In genomic region chr6:71934081-71934556, GRCm38 (mm10) we compare ENCODE assay signal across 9 mouse cellular contexts. TPM values are rescaled to one million over a fixed set of nuclear protein-coding genes. Genes with fewer than 3 reads are reported as not detected.
DNase-seq lines count a peak whose midpoint lies in the region; ATAC-seq and TF ChIP-seq lines count a peak whose summit lies in the region.
"Had no signal": no experiment of that assay in that cellular context is flagged by ENCODE, and none has a peak within 500 bp of the region (broad histone marks: within the 10 kb centered on the region; RNA-seq: fewer than 3 reads in every experiment).

No protein-coding gene starts in this region.

- no peaks in the 10 kb centered on the region for H3K79me2 ChIP-seq in C2C12 (ENCODE audit: control insufficient read depth, insufficient read depth)

- TF ChIP-seq CTCF in forebrain, postnatal 0 days (IDR thresholded peaks at IDR 0.05; ENCODE audit: low read depth), result no peak
- TF ChIP-seq CTCF in C2C12 (IDR thresholded peaks at IDR 0.05; ENCODE audit: control insufficient read depth, insufficient read depth, insufficient read length), result no peak

- no peak overlapping the region for H3ac ChIP-seq in C2C12 (ENCODE audit: control insufficient read depth, insufficient read length, low read depth)

- no peak overlapping the region for H3K9ac ChIP-seq in forebrain, postnatal 0 days
- no peak overlapping the region for H3K9ac ChIP-seq in forebrain, embryonic 12.5 days
- 0 out of 2 replicates have a peak overlapping the region, but pooled peaks have one; percentile 7 for H3K9ac ChIP-seq in embryonic facial prominence, embryonic 13.5 days
- H3K9ac ChIP-seq in lung, embryonic 16.5 days (ENCODE audit: low read length), result no peak overlapping the region
- H3K9ac ChIP-seq: liver, embryonic 14.5 days had no signal

- DNase-seq in forebrain, postnatal 0 days, result peak; percentile 6
- DNase-seq in hindbrain, embryonic 10.5 days (ENCODE audit: low spot score), result peak; percentile 20
- DNase-seq in B cell, adult 2 months, result no peak
- no peak for DNase-seq in natural killer cell, adult 2 months (ENCODE audit: low spot score in 2 of 2)

- H3K9me3 ChIP-seq in forebrain, postnatal 0 days (ENCODE audit: low read length), result no peaks in the 10 kb centered on the region
- no peaks in the 10 kb centered on the region for H3K9me3 ChIP-seq in forebrain, embryonic 12.5 days
- no peaks in the 10 kb centered on the region for H3K9me3 ChIP-seq in embryonic facial prominence, embryonic 13.5 days
- no peaks in the 10 kb centered on the region for H3K9me3 ChIP-seq in hindbrain, embryonic 10.5 days
- H3K9me3 ChIP-seq in lung, embryonic 16.5 days (ENCODE audit: control insufficient read depth, low read length), result no peaks in the 10 kb centered on the region

- peaks cover 74% of the 10 kb centered on the region for H3K36me3 ChIP-seq in forebrain, postnatal 0 days (ENCODE audit: insufficient read depth)
- peaks cover 75% of the 10 kb centered on the region for H3K36me3 ChIP-seq in forebrain, embryonic 12.5 days (replicated peaks)
- H3K36me3 ChIP-seq in C2C12 (ENCODE audit: control insufficient read depth, insufficient read depth), result peaks cover 78% of the 10 kb centered on the region
- H3K36me3 ChIP-seq in embryonic facial prominence, embryonic 13.5 days, result peaks cover 86% of the 10 kb centered on the region
- H3K36me3 ChIP-seq in hindbrain, embryonic 10.5 days, result peaks cover 98% of the 10 kb centered on the region
- peaks cover 33% of the 10 kb centered on the region for H3K36me3 ChIP-seq in lung, embryonic 16.5 days (ENCODE audit: control insufficient read depth, insufficient read depth, low read length)

- no peak overlapping the region for H3K27ac ChIP-seq in forebrain, postnatal 0 days (ENCODE audit: low read depth, low read length)
- no peak overlapping the region for H3K27ac ChIP-seq in forebrain, embryonic 12.5 days
- H3K27ac ChIP-seq in embryonic facial prominence, embryonic 13.5 days, result peak overlapping the region; percentile 28; the same call in 1 of the 2 replicates
- H3K27ac ChIP-seq in hindbrain, embryonic 10.5 days, result 0 out of 2 replicates have a peak overlapping the region, but pooled peaks have one; percentile 40
- H3K27ac ChIP-seq in lung, embryonic 16.5 days (ENCODE audit: low read length), result peak overlapping the region; percentile 66
- H3K27ac ChIP-seq: liver, embryonic 14.5 days had no signal

- H3K4me1 ChIP-seq in forebrain, postnatal 0 days (ENCODE audit: insufficient read depth), result no peaks in the 10 kb centered on the region
- H3K4me1 ChIP-seq in forebrain, embryonic 12.5 days, result no peaks in the 10 kb centered on the region
- peaks cover 10% of the 10 kb centered on the region for H3K4me1 ChIP-seq in embryonic facial prominence, embryonic 13.5 days
- peaks cover 7% of the 10 kb centered on the region; the same call in 1 of the 2 replicates for H3K4me1 ChIP-seq in hindbrain, embryonic 10.5 days (replicated peaks)
- H3K4me1 ChIP-seq in lung, embryonic 16.5 days (replicated peaks; ENCODE audit: control insufficient read depth, insufficient read depth, low read length), result no peaks in the 10 kb centered on the region

- H3K4me3 ChIP-seq in forebrain, postnatal 0 days (ENCODE audit: low read depth, low read length), result no peak overlapping the region
- H3K4me3 ChIP-seq in forebrain, embryonic 12.5 days (replicated peaks), result no peak overlapping the region
- no peak overlapping the region for H3K4me3 ChIP-seq in C2C12 (ENCODE audit: insufficient read depth, poor library complexity, severe bottlenecking)
- H3K4me3 ChIP-seq in embryonic facial prominence, embryonic 13.5 days, result no peak overlapping the region
- H3K4me3 ChIP-seq in hindbrain, embryonic 10.5 days, result no peak overlapping the region
- no peak overlapping the region for H3K4me3 ChIP-seq in lung, embryonic 16.5 days (ENCODE audit: low read length)

- peak; percentile 62 for ATAC-seq in forebrain, postnatal 0 days
- ATAC-seq in forebrain, embryonic 12.5 days (ENCODE audit: low FRiP score), result no peak
- ATAC-seq in embryonic facial prominence, embryonic 13.5 days (ENCODE audit: insufficient number of reproducible peaks, insufficient read depth, low FRiP score, low TSS enrichment, low read depth), result no peak
- peak; percentile 81 for ATAC-seq in lung, embryonic 16.5 days (ENCODE audit: low read depth)

- H3K4me2 ChIP-seq in forebrain, postnatal 0 days (ENCODE audit: low read depth), result no peak overlapping the region
- no peak overlapping the region for H3K4me2 ChIP-seq in forebrain, embryonic 12.5 days
- H3K4me2 ChIP-seq in embryonic facial prominence, embryonic 13.5 days, result no peak overlapping the region
- H3K4me2 ChIP-seq in lung, embryonic 16.5 days (ENCODE audit: low read depth, low read length), result no peak overlapping the region

- H3K27me3 ChIP-seq in forebrain, postnatal 0 days (ENCODE audit: insufficient read depth, low read length), result no peaks in the 10 kb centered on the region
- H3K27me3 ChIP-seq in forebrain, embryonic 12.5 days, result no peaks in the 10 kb centered on the region
- H3K27me3 ChIP-seq in C2C12 (ENCODE audit: control insufficient read depth, insufficient read depth, insufficient read length), result no peaks in the 10 kb centered on the region
- H3K27me3 ChIP-seq in embryonic facial prominence, embryonic 13.5 days, result no peaks in the 10 kb centered on the region
- no peaks in the 10 kb centered on the region for H3K27me3 ChIP-seq in hindbrain, embryonic 10.5 days (ENCODE audit: insufficient read depth, poor library complexity, severe bottlenecking)
- H3K27me3 ChIP-seq in lung, embryonic 16.5 days (ENCODE audit: control insufficient read depth, insufficient read depth, low read depth, low read length), result no peaks in the 10 kb centered on the region

- peaks cover 4% of the 10 kb centered on the region for H3K79me3 ChIP-seq in C2C12 (ENCODE audit: low read depth)

- 51% methylated on average over 2 of the region's 2 CpGs for WGBS in forebrain, postnatal 0 days
- WGBS in forebrain, embryonic 12.5 days, result 74% methylated on average over 2 of the region's 2 CpGs
- 46% methylated on average over 2 of the region's 2 CpGs for WGBS in embryonic facial prominence, embryonic 13.5 days
- 39% methylated on average over 2 of the region's 2 CpGs for WGBS in hindbrain, embryonic 10.5 days
- WGBS in lung, embryonic 16.5 days, result 26% methylated on average over 2 of the region's 2 CpGs

TF ChIP-seq in C2C12, 6 proteins besides CTCF, POLR2A, EP300 and RAD21:
- TF ChIP-seq MAX (IDR thresholded peaks at IDR 0.05) (peak; percentile 32), MYOD1 (IDR thresholded peaks at IDR 0.05; ENCODE audit: control insufficient read depth, insufficient read length, low read depth) (peak; percentile 90), MYOG (IDR thresholded peaks at IDR 0.05; ENCODE audit: control insufficient read depth, extremely low read depth, insufficient read length) (no peak)

RNA-seq across cellular contexts. Expression of gene Polr1a, which starts 25.3 kb away (rescaled TPM):
- total RNA-seq in forebrain, postnatal 0 days (2014; rRNA removed), result 20.3 and 20.9 TPM in 2 replicates
- polyA plus RNA-seq in forebrain, postnatal 0 days (2015; fragmentation: Nextera tagmentation; extraction: Ambion mirVana), result 8.1 and 13.5 TPM in 2 replicates
- polyA plus RNA-seq in forebrain, embryonic 12.5 days (2016; fragmentation: Nextera tagmentation; extraction: Ambion mirVana), result 33.3 and 40.5 TPM in 2 replicates
- 35.1 TPM for polyA plus RNA-seq in C2C12 (2012; fragmentation: generic; extraction: Trizol)
- polyA plus RNA-seq in embryonic facial prominence, embryonic 13.5 days (2015; fragmentation: Nextera tagmentation; extraction: Ambion mirVana), result 35.0 and 35.4 TPM in 2 replicates
- polyA plus RNA-seq in hindbrain, embryonic 10.5 days (2016; fragmentation: Nextera tagmentation; extraction: Ambion mirVana), result 33.0 and 43.2 TPM in 2 replicates
- 26.5 and 27.1 TPM in 2 replicates for polyA plus RNA-seq in lung, embryonic 16.5 days (2015; fragmentation: Nextera tagmentation; extraction: Ambion mirVana)

RNA-seq across cellular contexts. Expression of gene Ptcd3, which starts 25.6 kb away (rescaled TPM):
- total RNA-seq in forebrain, postnatal 0 days (2014; rRNA removed), result 80.7 and 91.1 TPM in 2 replicates
- 54.0 and 63.5 TPM in 2 replicates for polyA plus RNA-seq in forebrain, postnatal 0 days (2015; fragmentation: Nextera tagmentation; extraction: Ambion mirVana)
- polyA plus RNA-seq in forebrain, embryonic 12.5 days (2016; fragmentation: Nextera tagmentation; extraction: Ambion mirVana), result 120 and 126 TPM in 2 replicates
- polyA plus RNA-seq in C2C12 (2012; fragmentation: generic; extraction: Trizol), result 23.6 TPM
- polyA plus RNA-seq in embryonic facial prominence, embryonic 13.5 days (2015; fragmentation: Nextera tagmentation; extraction: Ambion mirVana), result 100 and 102 TPM in 2 replicates
- 106 and 140 TPM in 2 replicates for polyA plus RNA-seq in hindbrain, embryonic 10.5 days (2016; fragmentation: Nextera tagmentation; extraction: Ambion mirVana)
- polyA plus RNA-seq in lung, embryonic 16.5 days (2015; fragmentation: Nextera tagmentation; extraction: Ambion mirVana), result 85.5 and 86.2 TPM in 2 replicates

Comparison
In these comparisons a context has a peak if more than half of its experiments do, and no peak if none do; other contexts are left out.
1. ATAC-seq: peak in forebrain, postnatal 0 days (single experiment) and lung, embryonic 16.5 days (single experiment); none in forebrain, embryonic 12.5 days (single experiment) and embryonic facial prominence, embryonic 13.5 days (single experiment).
2. DNase-seq: peak in forebrain, postnatal 0 days (single experiment) and hindbrain, embryonic 10.5 days (single experiment); none in B cell, adult 2 months (0 of 2) and natural killer cell, adult 2 months (0 of 2).
3. H3K27ac ChIP-seq: peak in embryonic facial prominence, embryonic 13.5 days (single experiment), hindbrain, embryonic 10.5 days (single experiment) and lung, embryonic 16.5 days (single experiment); none in forebrain, postnatal 0 days (single experiment) and forebrain, embryonic 12.5 days (single experiment).